Mouse (Mus musculus): ENCODE data around the gene Emb. TPM values are rescaled to one million over a fixed set of nuclear protein-coding genes. Genes with fewer than 3 reads are reported as not detected.

The Emb gene
- polyA plus RNA-seq, 1 experiment from 2014 or later, result 78.3 TPM

DNA sequence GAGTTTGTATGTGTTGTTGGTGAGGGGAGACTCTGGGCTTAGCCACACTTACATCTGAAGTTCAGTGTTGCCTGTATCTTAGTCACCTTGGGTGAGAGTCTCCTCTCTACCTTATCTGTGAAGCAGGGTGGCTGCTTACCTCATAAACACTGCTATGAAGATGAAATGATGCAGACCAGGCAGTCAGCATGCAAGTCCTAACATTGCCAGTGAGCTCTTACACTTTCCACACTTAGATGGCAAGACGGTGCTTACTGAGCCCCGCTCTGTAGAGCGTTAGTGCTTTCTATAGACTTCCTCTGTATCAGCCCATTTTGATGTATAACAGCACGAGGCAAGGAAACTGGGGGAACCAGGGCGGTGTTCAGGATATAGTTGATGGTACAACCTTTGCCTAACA is 34.3 kb downstream of the Emb start:
- Histone ChIP-seq H3K4me3 (ENCODE audit: low read depth, low read length) (no peak overlapping the region), H3K27me3 (replicated peaks; ENCODE audit: insufficient read depth, low read length) (no peaks in the 10 kb centered on the region), H3K4me2 (replicated peaks; ENCODE audit: low read depth, low read length) (no peak overlapping the region), H3K9me3 (ENCODE audit: low read length) (no peaks in the 10 kb centered on the region), H3K4me1 (ENCODE audit: insufficient read depth, low read depth, low read length) (no peaks in the 10 kb centered on the region), H3K9ac (replicated peaks; ENCODE audit: low read depth) (no peak overlapping the region), H3K27ac (ENCODE audit: low read length) (no peak overlapping the region), H3K36me3 (ENCODE audit: insufficient read depth, low read length) (no peaks in the 10 kb centered on the region)
- 73% methylated on average over 5 of the region's 5 CpGs for WGBS
- TF ChIP-seq CTCF (IDR thresholded peaks at IDR 0.05) (no peak), EP300 (IDR thresholded peaks at IDR 0.05) (no peak)
- DNase-seq (ENCODE audit: low spot score), result no peak
- ATAC-seq, result no peak

DNA sequence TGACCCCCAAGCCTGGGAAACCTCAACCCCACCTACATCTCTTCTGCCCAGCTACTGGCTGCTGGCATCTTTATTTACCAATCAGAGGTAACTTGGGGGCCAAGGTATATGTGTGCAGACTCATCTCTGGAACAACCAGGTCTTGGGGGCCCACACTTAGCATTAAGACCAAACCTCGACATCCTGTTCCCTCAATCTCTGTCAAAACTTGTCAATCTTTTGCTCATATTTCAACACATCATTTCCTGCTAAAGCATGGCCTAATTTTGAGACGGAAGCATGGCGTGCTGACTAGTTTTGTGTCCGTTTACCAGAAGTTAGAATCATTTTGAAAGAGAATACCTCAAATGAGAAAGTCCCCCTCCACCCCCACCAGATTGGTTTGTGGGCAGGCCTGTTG is 52.4 kb downstream of the Emb start:
- H3K4me3 ChIP-seq (ENCODE audit: low read depth, low read length), result no peak overlapping the region
- no peaks in the 10 kb centered on the region for H3K36me3 ChIP-seq (ENCODE audit: insufficient read depth, low read length)
- no peaks in the 10 kb centered on the region for H3K4me1 ChIP-seq (ENCODE audit: insufficient read depth, low read depth, low read length)
- no peak overlapping the region for H3K9ac ChIP-seq (replicated peaks; ENCODE audit: low read depth)
- no peaks in the 10 kb centered on the region for H3K27me3 ChIP-seq (replicated peaks; ENCODE audit: insufficient read depth, low read length)
- H3K4me2 ChIP-seq (replicated peaks; ENCODE audit: low read depth, low read length), result no peak overlapping the region
- DNase-seq (ENCODE audit: low spot score) (no peak), ATAC-seq (no peak)
- no peak overlapping the region for H3K27ac ChIP-seq (ENCODE audit: low read length)
- WGBS, result 74% methylated on average over 4 of the region's 4 CpGs
- no peak for TF ChIP-seq EP300 (IDR thresholded peaks at IDR 0.05)
- no peak for TF ChIP-seq CTCF (IDR thresholded peaks at IDR 0.05)
- H3K9me3 ChIP-seq (ENCODE audit: low read length), result no peaks in the 10 kb centered on the region

DNA sequence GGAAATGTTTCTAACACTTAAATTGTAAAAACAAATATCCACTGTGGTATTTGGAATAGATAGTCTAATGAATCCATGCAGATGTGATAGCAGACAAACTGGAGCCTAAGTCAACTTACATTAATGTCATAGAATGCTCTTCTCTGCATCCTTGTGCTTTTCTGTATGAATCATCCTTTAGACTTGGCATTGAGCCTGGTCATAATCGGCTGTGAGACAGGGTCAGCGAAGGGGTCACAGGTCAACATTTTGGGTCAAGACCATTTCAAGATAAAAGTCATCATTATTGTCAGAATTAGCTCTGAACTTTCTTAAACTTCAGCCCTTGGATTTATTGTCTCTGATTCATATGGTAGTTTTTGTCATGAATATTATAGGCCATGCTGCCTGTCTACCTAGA is 57.8 kb downstream of the Emb start:
- no peaks in the 10 kb centered on the region for H3K4me1 ChIP-seq (ENCODE audit: insufficient read depth, low read depth, low read length)
- no peak for DNase-seq (ENCODE audit: low spot score)
- no peaks in the 10 kb centered on the region for H3K36me3 ChIP-seq (ENCODE audit: insufficient read depth, low read length)
- 45% methylated on average over 2 of the region's 2 CpGs for WGBS
- H3K9ac ChIP-seq (replicated peaks; ENCODE audit: low read depth), result no peak overlapping the region
- no peak overlapping the region for H3K4me2 ChIP-seq (replicated peaks; ENCODE audit: low read depth, low read length)
- no peaks in the 10 kb centered on the region for H3K9me3 ChIP-seq (ENCODE audit: low read length)
- H3K27me3 ChIP-seq (replicated peaks; ENCODE audit: insufficient read depth, low read length), result no peaks in the 10 kb centered on the region
- ATAC-seq, result no peak
- no peak for TF ChIP-seq EP300 (IDR thresholded peaks at IDR 0.05)
- no peak for TF ChIP-seq CTCF (IDR thresholded peaks at IDR 0.05)
- H3K27ac ChIP-seq (ENCODE audit: low read length), result no peak overlapping the region
- no peak overlapping the region for H3K4me3 ChIP-seq (ENCODE audit: low read depth, low read length)

DNA sequence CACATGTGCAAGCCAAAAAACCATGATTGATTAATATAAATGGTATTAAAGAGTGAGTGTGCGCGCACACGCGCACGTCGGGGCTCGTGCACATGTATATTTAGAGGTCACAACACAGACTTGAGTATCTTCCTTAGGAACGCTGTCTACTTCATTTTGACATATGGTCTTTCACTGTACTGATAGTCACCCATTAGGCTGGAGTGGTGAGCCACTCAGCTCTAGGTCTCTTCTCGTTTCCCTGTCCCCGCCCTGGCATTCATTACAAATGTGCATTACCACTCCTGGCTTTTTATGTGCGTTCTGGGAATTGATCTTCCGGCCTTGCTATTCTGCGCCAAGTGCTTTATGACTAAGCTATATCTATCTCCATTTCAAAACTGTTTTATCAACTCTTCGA is 59.6 kb downstream of the Emb start:
- no peaks in the 10 kb centered on the region for H3K4me1 ChIP-seq (ENCODE audit: insufficient read depth, low read depth, low read length)
- ATAC-seq (no peak), DNase-seq (ENCODE audit: low spot score) (no peak)
- TF ChIP-seq EP300 (IDR thresholded peaks at IDR 0.05), result no peak
- no peak for TF ChIP-seq CTCF (IDR thresholded peaks at IDR 0.05)
- H3K9ac ChIP-seq (replicated peaks; ENCODE audit: low read depth), result no peak overlapping the region
- H3K4me3 ChIP-seq (ENCODE audit: low read depth, low read length), result no peak overlapping the region
- 92% methylated on average over 14 of the region's 14 CpGs for WGBS
- no peaks in the 10 kb centered on the region for H3K36me3 ChIP-seq (ENCODE audit: insufficient read depth, low read length)
- H3K4me2 ChIP-seq (replicated peaks; ENCODE audit: low read depth, low read length), result no peak overlapping the region
- H3K27ac ChIP-seq (ENCODE audit: low read length), result no peak overlapping the region
- H3K9me3 ChIP-seq (ENCODE audit: low read length), result no peaks in the 10 kb centered on the region
- H3K27me3 ChIP-seq (replicated peaks; ENCODE audit: insufficient read depth, low read length), result no peaks in the 10 kb centered on the region

DNA sequence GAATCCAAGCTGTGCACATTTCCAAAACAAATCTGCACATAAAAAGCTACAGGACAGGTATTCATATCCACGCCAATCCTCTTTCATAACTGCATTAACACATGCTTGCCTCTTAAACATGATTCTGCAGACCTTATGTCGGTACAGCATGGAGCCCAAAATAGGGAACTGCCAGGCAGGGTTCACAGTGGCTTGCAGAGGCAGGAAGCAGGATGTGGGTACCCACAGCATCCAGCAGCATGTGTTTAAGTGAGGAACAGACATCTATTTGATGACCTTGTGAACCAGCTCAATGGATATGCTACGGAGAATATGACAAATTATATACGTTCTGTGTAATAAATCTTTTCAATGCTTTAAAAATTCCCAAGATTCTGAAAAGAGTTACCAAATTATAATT is 75.7 kb downstream of the Emb start:
- Histone ChIP-seq H3K27me3 (replicated peaks; ENCODE audit: insufficient read depth, low read length) (no peaks in the 10 kb centered on the region), H3K4me3 (ENCODE audit: low read depth, low read length) (no peak overlapping the region), H3K4me1 (ENCODE audit: insufficient read depth, low read depth, low read length) (no peaks in the 10 kb centered on the region), H3K4me2 (replicated peaks; ENCODE audit: low read depth, low read length) (no peak overlapping the region), H3K9ac (replicated peaks; ENCODE audit: low read depth) (no peak overlapping the region), H3K9me3 (ENCODE audit: low read length) (no peaks in the 10 kb centered on the region), H3K27ac (ENCODE audit: low read length) (no peak overlapping the region), H3K36me3 (ENCODE audit: insufficient read depth, low read length) (no peaks in the 10 kb centered on the region)
- no peak for TF ChIP-seq EP300 (IDR thresholded peaks at IDR 0.05)
- TF ChIP-seq CTCF (IDR thresholded peaks at IDR 0.05), result no peak
- peak; percentile 13 for DNase-seq (ENCODE audit: low spot score)
- 56% methylated on average over 4 of the region's 4 CpGs for WGBS
- ATAC-seq, result no peak

DNA sequence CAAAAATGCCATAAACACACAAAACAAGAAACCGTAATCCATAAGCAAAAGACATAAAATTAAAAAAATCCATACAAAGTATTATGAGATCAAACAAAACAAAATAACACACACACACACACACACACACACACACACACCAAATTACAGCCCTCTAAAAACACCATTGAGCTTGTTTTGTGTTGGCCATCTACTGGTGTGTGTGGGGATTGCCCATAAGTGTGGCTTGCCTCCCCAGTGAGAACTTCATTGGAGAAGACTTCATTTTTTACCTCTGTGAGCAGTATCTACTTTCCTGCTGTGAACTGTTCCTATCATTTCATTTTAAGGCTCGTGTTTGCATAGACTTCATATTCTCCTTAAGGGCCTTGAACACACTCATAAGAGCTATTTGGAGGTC is 78.6 kb downstream of the Emb start:
- Histone ChIP-seq H3K27me3 (replicated peaks; ENCODE audit: insufficient read depth, low read length) (no peaks in the 10 kb centered on the region), H3K9ac (replicated peaks; ENCODE audit: low read depth) (no peak overlapping the region), H3K4me2 (replicated peaks; ENCODE audit: low read depth, low read length) (no peak overlapping the region), H3K9me3 (ENCODE audit: low read length) (no peaks in the 10 kb centered on the region), H3K4me1 (ENCODE audit: insufficient read depth, low read depth, low read length) (no peaks in the 10 kb centered on the region; the same call in 1 of the 2 replicates), H3K27ac (ENCODE audit: low read length) (no peak overlapping the region), H3K4me3 (ENCODE audit: low read depth, low read length) (no peak overlapping the region), H3K36me3 (ENCODE audit: insufficient read depth, low read length) (no peaks in the 10 kb centered on the region)
- ATAC-seq (no peak), DNase-seq (ENCODE audit: low spot score) (no peak)
- WGBS, result 92% methylated on average over 2 of the region's 2 CpGs
- TF ChIP-seq CTCF (IDR thresholded peaks at IDR 0.05) (peak; percentile 39), EP300 (IDR thresholded peaks at IDR 0.05) (no peak)

DNA sequence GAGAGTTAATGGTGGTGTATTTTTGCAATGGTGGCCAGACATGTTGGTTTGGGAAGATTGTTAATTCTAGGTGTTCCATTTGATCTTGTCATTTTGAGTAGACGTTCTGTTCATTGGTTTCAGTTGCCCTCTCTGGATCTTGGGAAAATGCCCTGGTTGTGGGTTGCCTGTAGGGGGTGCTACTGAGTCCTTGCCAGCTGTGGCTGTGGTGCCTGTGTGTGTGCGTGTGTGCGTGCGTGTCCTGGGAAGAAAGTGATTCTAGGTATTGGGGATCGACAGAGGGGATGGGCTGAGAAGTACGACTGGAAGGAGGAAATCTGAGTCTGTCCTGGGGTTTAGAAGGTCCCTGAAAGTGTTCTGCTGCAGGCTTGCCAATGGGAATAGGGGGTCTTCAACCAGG is 79.1 kb downstream of the Emb start:
- H3K4me1 ChIP-seq (ENCODE audit: insufficient read depth, low read depth, low read length), result no peaks in the 10 kb centered on the region; the same call in 1 of the 2 replicates
- H3K27ac ChIP-seq (ENCODE audit: low read length), result no peak overlapping the region
- H3K4me3 ChIP-seq (ENCODE audit: low read depth, low read length), result no peak overlapping the region
- no peaks in the 10 kb centered on the region for H3K9me3 ChIP-seq (ENCODE audit: low read length)
- no peaks in the 10 kb centered on the region for H3K36me3 ChIP-seq (ENCODE audit: insufficient read depth, low read length)
- TF ChIP-seq EP300 (IDR thresholded peaks at IDR 0.05) (no peak), CTCF (IDR thresholded peaks at IDR 0.05) (peak; percentile 33; the same call in 1 of the 2 replicates)
- WGBS, result 91% methylated on average over 6 of the region's 6 CpGs
- H3K4me2 ChIP-seq (replicated peaks; ENCODE audit: low read depth, low read length), result no peak overlapping the region
- no peak overlapping the region for H3K9ac ChIP-seq (replicated peaks; ENCODE audit: low read depth)
- ATAC-seq (no peak), DNase-seq (ENCODE audit: low spot score) (no peak)
- no peaks in the 10 kb centered on the region for H3K27me3 ChIP-seq (replicated peaks; ENCODE audit: insufficient read depth, low read length)
